Mouse (Mus musculus) MEL-GATA-1-ER (cell line): ENCODE data around the gene H2-Ob.

Experiments
- DNase-seq: peaks from one replicate; pipeline ENCODE4 v3.0.0-alpha.2; 2012; ENCODE audit warnings: low read depth; ENCODE audit errors: extremely low read depth

The H2-Ob gene

GRCm38 (mm10) chr17:34238706-34239105, at the start of gene H2-Ob:
Gene H2-Ob, plus strand, starts transcription at chr17:34238903.
- DNase-seq = peak; percentile 67

- no peak for DNase-seq
Observed at GRCm38 (mm10) chr17:34188986-34189385, 49.7 kb upstream of the H2-Ob start.

GRCm38 (mm10) chr17:34192852-34193251, 45.9 kb upstream of the H2-Ob start:
- DNase-seq = no peak

GRCm38 (mm10) chr17:34193468-34193867, 45.2 kb upstream of the H2-Ob start:
- no peak for DNase-seq

- no peak for DNase-seq
Observed at GRCm38 (mm10) chr17:34194723-34195122, 44.0 kb upstream of the H2-Ob start.

- peak; percentile 83 for DNase-seq
Observed at GRCm38 (mm10) chr17:34196491-34196890, 42.2 kb upstream of the H2-Ob start.

- DNase-seq = peak; percentile 94
Observed at GRCm38 (mm10) chr17:34196941-34197894, 41.5 kb upstream of the H2-Ob start, which contains the start of gene Psmb8. Gene Psmb8, plus strand, starts transcription at chr17:34197721.

GRCm38 (mm10) chr17:34197904-34198520, 40.7 kb upstream of the H2-Ob start:
- no peak for DNase-seq

- no peak for DNase-seq
Observed at GRCm38 (mm10) chr17:34198521-34198912, 40.2 kb upstream of the H2-Ob start.

- no peak for DNase-seq
Observed at GRCm38 (mm10) chr17:34199050-34199619, 39.6 kb upstream of the H2-Ob start.

- no peak for DNase-seq
Observed at GRCm38 (mm10) chr17:34200047-34200446, 38.7 kb upstream of the H2-Ob start.

- no peak for DNase-seq
Observed at GRCm38 (mm10) chr17:34200772-34201505, 37.8 kb upstream of the H2-Ob start.

GRCm38 (mm10) chr17:34201506-34202055, 37.1 kb upstream of the H2-Ob start:
- DNase-seq = no peak

- no peak for DNase-seq
Observed at GRCm38 (mm10) chr17:34202760-34203442, 35.8 kb upstream of the H2-Ob start.

GRCm38 (mm10) chr17:34203444-34203843, 35.3 kb upstream of the H2-Ob start, which contains the start of gene Tap2:
Gene Tap2, plus strand, starts transcription at chr17:34203527.
- no peak for DNase-seq

- no peak for DNase-seq
Observed at GRCm38 (mm10) chr17:34204303-34205010, 34.2 kb upstream of the H2-Ob start.

- DNase-seq = no peak
Observed at GRCm38 (mm10) chr17:34205021-34205745, 33.5 kb upstream of the H2-Ob start.

- peak; percentile 84 for DNase-seq
Observed at GRCm38 (mm10) chr17:34205746-34206176, 32.9 kb upstream of the H2-Ob start.

GRCm38 (mm10) chr17:34206731-34207130, 32.0 kb upstream of the H2-Ob start:
- no peak for DNase-seq
